Mouse (Mus musculus): Measurements from ENCODE around the gene Defb23. TPM values are rescaled to one million over a fixed set of nuclear protein-coding genes. Genes with fewer than 3 reads are reported as not detected.
A peak's percentile ranks its signal among the peaks of the same experiment; 100 is the strongest.

Gene Defb23
- not detected for total RNA-seq (2021)
- long read RNA-seq, experiment 1: 0 reads
- long read RNA-seq, experiment 2: 0 reads

DNA sequence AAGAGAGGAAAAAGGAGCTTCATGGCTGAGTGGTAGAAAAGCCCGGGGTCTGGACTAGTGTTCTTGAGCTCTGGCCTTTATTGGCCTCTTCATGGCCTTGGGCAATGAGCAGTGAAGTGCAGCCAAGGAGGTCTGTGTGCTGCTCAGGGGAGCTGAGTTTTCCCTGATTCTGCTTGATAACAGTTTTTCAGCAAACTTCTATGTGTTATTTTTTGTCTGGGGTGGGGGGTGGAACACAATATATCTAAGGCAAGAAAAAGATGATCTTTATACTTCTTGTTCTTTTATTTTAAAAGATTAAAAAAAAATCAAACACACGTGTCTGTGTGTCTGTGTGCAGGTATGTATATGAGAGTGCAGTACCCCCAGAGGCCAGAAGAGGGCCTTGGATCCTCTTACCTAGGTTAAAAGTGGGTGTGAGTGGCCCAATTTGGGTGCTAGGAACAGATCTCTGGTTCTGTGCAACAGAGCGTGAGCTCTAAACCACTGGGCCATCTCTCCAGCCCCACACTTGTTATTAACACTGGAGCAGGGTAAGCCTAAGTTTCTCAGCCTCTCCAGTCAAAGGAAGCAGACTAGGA is at the start of gene Defb23:
Gene Defb23, minus strand, starts transcription at position 51 of the 581 bp plus-strand sequence.
- no peak for DNase-seq (ENCODE audit: low spot score in 2 of 2)

DNA sequence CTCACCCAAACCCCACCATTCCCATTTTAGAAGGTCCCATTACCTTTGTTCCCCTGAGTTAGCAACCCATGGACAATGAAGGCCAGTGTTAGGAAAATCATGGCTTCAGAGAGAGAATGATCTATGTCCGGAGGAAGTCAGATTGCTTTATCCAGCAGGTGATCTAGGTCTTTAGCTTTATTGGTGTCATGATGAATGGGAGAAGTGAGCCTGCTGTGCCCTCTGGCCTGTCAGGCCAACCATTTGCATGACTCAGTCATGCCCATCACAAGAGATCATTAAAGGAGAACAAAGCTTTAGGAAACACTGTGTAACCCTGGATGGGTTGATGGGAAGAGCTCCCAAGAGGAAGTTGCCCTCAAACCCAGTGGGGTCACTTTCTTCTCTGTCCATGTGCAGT is 47.2 kb upstream of the Defb23 start, which contains the start of gene Defb26:
Gene Defb26, minus strand, starts transcription at position 101 of the 400 bp plus-strand sequence.
- DNase-seq (ENCODE audit: low spot score in 2 of 2): no peak

DNA sequence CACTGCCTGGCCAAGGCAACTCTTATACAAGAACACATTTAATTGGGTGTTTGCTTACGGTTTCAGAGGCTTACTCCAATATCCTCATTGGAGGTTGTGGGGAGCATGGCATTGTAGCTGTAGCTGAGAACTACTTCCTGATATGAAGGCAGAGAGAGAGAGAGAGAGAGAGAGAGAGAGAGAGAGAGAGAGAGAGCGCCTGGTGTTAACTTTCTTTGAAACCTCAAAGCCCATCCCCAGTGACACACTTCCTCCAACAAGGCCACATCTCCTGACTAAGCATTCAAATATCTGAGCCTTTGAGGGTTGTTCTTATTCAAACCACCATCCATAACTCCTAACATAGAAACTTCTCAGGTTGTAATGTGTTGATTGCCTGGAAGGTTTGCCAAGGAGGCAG is 39.5 kb upstream of the Defb23 start:
- no peak for DNase-seq (ENCODE audit: low spot score in 2 of 2)

DNA sequence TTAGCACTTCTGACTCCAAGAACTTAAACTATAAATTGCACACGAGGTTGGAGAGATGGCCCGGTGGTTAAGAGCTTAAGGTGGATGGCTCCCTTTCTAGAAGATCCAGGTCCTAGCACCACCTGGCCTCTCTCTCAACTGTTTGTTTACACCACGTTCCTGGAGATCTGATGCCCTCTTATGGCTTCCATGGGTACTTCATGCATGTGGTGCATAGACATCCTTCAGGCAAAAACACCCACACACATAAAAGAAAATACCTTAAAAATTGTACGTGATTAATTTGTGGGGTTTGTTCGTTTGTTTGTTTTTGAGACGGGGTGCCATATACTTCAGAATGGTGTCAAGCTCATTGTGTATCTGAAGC is 36.4 kb upstream of the Defb23 start:
- no peak for DNase-seq (ENCODE audit: low spot score in 2 of 2)

DNA sequence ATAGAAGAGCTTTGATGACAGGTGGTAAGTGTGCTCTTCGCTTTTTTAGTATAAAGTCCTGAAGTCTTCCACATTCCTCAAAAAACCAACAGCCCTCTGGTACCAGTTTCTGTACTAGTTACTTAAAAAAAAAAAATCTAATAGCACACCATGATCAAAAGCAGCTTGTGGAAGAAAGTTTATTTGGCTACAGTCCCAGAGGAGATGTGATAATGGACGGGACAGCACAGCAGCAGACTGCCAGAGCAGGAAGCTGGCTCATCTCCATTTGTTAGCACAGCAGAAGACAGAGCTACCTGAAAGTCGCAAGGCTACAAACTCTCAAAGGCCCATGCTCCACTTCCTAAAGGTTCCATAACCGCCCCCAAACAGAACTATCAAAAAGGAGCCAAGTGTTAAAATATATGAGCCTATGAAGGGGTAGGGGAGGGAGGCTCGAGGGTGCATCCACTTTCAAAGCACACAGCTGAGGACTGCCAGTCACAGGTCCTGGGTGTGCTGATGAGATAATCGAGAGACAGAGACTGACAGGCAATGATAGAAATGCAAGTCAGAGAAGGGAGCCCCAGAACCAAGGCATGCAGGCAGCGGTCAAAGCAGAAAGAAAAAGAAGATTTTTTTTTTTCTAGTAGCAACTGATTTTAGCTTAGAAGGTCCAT is 35.9 kb upstream of the Defb23 start:
- no peak for DNase-seq (ENCODE audit: low spot score in 2 of 2)

DNA sequence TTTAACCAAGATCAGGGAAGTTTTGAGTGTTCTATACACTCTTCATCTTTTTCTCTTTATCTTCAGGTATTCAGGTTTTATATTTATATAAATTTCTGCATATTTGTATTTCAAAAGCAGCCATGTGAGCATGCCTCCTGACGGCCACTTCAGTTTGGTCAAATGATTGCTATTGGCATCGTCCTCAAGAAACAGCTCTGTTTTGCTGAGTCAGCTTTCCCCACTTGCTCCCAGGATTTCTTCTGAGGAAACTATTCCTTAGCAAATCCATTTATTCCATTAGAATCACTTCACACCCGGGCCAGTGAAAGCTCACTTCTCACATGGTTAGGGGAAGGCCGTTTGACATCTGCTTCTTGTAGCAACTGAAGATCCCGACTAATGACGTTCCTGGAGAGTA is 33.6 kb upstream of the Defb23 start:
- DNase-seq (ENCODE audit: low spot score in 2 of 2): no peak

DNA sequence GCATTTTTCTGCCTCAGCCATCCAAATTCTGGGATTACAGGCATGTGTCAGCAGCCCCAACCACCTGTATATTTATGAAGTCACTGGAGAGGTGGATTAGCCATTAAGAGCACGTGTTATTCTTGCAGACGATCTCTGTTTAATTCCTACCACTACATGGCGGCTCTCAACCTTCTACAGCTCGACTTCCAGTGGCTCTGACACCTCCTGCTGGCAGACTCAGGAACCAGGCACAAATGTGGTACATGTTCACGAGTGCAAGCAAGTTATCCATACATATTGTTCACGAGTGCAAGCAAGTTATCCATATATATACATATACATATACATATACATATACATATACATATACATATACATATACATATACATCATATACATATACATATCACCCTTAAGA is 28.7 kb upstream of the Defb23 start:
- no peak for DNase-seq (ENCODE audit: low spot score in 2 of 2)

DNA sequence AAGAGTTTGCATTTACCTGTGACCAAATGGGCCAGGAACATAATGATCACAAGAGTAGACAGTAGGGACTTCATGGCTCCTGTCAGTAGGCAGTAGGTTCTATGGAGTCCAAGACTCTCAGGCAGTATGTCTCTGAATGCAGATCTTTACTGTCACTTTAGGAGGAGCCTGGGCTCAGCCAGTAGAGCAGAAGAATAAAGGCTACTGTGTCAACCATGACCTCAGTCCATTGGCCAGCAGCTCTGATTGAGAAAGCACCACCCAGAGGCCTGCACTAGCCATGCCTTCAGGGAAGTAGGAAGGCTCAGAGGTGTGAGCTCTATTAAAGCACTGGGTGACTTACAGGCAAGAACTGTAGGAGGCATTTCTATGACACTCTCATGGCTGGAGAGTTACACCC is 25.6 kb upstream of the Defb23 start, which contains the start of gene Defb22:
Gene Defb22, minus strand, starts transcription at position 101 of the 400 bp plus-strand sequence.
- DNase-seq (ENCODE audit: low spot score in 2 of 2): no peak

DNA sequence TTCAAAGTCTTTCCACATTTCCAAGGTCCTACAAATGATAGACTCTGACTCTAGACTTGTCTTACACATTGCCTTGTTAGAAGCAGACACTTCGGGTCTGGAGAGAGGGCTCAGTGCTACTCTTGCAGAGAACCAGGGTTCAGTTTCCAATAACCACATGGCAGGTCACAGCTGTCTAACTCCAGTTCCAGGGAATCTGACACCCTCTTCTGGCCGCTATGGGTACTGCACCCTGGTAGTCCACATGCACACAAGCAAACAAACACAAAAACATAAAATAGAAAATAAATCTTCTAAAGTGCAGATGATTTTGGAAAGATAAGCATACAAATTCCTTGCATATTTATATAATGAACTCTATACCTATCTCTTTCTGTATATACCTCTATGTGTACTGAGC is 22.6 kb upstream of the Defb23 start:
- DNase-seq (ENCODE audit: low spot score in 2 of 2): no peak

DNA sequence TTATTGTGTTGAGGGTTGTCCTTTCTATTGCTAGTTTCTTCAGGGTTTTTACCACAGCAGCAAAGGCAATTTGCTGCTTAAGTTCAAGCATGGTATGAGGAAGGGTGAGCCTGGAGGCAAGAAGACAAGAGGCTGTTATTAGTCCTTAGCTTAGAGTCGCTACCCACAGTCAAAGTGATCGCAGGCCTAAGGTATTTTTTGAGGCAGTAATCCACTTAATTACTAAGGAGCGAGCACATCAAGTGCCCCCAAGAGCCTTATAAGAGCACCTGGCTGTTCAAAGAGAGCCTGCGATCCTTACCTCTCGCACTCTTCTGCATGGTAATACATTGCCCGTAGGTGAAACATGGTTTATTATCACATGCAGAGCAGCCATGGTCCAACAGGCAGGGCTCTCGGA is 17.3 kb upstream of the Defb23 start:
- DNase-seq (ENCODE audit: low spot score in 2 of 2): no peak

DNA sequence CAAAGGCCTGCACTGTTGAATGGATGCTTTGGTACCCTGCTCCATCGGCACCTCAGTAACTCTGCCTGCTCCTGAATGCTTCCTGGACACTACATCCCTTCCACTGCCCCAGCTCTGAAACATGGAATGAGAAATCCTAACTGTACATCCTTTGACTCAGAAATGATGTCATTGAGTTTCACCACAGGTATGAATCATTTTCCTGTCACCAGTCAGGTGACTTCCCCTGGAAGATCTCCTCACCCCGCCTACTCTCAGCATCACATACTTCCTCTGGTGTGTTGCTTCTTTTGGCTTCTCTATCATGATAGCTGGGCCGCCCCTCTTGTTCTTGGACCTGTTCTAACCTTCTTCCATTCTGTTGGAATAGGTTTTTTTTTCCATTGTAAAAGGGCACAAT is 16.5 kb upstream of the Defb23 start:
- no peak for DNase-seq (ENCODE audit: low spot score in 2 of 2)

DNA sequence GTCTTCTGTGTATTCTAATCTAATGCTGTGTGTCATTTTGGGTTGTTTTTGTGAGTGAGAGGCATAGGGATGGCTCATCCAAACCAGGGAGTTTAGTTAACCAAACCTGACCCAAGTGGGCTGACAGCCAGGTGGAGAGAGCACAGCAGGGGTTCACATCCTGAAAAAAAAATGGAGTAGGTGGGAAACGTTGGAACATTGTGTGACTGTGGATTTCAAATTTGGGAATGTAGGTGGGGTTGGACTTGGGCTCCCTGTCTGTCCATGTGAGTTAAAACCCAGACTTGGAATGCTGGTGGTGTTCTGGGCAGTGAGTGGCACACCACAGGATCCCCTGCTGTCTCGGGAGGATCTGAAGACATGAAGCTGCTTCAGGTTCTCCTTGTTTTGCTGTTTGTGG is 12.3 kb upstream of the Defb23 start, which contains the start of gene Defb20:
Gene Defb20, plus strand, starts transcription at position 301 of the 400 bp plus-strand sequence.
- no peak for DNase-seq (ENCODE audit: low spot score in 2 of 2)

DNA sequence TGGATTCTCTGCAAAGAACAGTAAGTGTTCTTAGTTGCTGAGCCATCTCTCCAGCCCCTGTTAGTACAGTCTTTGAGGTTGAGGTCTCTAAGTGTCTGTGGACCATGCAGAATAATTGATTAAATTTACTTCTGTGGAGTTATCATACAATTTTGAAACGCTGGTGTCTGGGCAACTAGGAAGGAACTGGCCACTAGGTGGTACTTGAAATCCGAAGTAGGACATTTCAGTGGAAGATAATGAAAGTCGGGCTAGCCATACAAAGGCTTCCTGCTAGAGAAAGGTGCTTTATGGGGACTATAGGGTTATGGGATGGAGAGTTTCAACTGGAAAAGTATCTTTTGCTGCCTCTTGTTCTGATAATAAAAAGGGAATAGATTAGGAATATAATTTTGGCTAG is 8.0 kb upstream of the Defb23 start:
- no peak for DNase-seq (ENCODE audit: low spot score in 2 of 2)

DNA sequence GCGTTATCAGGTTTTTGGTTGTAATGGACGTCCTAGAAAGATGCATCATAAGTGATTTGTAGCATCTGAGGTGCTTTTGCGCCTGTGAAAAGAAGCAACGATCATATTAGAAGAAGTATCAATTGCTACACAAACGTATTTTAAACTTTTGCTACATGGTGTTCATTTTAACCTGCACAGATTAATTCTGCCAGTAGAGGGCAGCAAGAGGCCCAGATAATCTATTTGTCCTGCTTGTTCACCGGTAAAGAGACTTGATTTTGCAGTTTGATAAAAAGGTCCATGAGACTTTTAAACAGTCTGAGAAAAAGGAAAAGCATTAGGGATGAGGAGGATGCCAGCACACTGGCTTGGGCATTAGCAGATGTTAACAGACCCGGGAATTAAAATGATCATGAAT is 6.6 kb upstream of the Defb23 start:
- DNase-seq (ENCODE audit: low spot score in 2 of 2): peak; percentile 38 to 63

DNA sequence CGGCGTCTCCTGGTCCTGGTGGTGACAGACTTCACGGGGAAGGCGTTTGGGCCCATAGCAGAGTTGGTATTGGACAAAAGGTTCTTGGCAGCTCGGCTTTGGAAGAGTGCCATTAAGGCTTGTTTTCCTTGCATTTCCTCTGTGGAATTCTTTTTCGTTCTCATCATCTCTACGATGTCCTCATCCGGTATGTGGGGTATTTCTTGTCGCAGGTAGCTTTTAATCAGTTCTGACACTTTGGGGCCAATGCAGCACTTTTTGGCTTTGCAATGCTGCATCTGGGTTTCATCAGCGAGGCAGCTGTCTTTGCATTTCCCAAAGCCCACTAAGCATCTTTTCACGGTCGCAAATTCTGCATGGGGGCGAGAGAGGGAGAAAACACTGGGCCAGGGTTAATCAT is 5.2 kb downstream of the Defb23 start:
- no peak for DNase-seq (ENCODE audit: low spot score in 2 of 2)

DNA sequence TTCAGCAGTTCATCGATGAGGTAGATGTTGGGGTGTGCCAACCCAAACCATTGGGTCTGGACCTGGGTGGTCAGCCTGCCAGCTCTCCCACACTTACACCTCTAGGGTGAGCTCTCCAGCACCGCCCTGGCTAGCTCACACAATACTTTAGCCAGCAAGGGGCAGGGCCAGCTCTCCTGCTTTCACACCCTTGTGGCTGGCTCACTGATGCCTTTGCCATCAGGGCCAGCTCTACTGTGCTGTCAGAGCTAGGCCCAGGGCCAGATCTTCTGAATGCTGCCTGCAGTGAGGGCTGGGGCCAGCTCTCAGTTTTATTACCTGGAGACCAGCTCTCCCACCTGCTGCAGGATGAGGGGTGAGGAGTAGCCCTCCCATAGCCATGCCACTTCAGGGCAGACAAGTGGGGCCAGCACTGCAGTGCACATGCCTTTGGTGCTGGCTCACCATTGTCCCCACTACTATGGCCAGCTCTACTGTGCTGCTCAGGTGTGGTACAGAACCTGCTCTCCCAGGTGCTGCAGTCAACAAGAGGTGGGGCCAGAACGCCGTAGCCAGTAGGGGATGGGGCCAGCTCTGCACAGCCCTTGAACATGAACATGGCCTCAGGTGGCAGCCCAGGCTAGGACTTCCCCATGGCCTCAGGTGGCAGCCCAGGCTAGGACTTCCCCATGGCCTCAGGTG is 12.2 kb downstream of the Defb23 start:
- no peak for DNase-seq (ENCODE audit: low spot score in 2 of 2)

DNA sequence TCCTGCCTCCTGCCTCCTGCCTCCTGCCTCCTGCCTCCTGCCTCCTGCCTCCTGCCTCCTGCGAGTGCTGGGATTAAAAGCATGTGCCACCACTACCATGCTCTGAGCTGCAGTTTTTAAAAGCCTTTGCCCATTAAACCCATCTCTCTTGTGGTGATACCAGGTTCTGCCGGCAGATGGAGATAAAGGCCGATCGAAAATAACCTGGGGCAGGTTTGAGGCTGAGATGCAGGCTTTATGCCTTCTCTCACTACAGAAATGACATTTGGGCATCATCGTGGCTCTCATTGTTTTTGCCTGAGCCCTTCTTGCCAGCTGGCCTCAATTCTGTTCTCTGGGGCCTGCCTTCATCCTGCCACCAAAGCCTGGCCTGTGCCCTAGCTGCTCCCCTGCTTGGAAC is 14.2 kb downstream of the Defb23 start:
- DNase-seq (ENCODE audit: low spot score in 2 of 2): peak; percentile 69 to 70

DNA sequence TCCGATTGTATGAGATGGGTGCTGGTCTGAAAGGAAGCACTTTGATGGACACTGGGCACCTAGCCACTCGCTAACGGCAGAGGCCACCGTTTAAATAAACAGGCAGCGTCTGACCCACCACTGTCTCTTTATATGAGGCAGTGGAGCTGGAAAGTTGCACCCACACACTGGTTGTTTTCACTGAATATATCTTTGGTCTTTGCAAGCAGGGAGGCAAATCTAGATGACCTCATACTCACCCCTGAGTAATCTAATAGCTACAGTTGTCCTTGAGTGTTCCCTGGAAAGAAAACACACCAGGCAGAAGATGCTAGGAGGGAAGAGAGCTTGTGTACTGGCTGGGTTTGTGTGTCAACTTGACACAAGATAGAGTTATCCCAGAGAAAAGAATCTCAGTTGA is 17.0 kb downstream of the Defb23 start:
- DNase-seq (ENCODE audit: low spot score in 2 of 2): no peak

DNA sequence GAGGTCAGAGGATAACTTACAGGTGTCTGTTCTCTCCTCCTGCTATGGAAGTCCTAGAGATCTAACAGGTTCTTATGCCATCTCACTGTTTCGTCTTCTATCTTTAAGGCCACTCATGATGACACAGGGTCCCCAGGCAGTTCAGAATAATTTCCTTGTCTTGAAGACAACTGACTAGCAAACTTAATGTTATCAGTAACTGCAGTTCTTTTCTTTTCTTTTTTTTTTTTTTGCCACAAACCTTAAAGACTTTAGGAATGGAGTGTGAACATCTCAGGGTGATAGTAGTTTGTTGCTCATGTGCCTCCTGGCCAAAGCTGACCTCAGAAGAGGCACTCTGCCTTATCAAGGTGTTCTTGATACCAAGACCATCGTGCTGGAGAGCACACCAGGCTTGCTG is 17.8 kb downstream of the Defb23 start:
- DNase-seq (ENCODE audit: low spot score in 2 of 2): no peak

DNA sequence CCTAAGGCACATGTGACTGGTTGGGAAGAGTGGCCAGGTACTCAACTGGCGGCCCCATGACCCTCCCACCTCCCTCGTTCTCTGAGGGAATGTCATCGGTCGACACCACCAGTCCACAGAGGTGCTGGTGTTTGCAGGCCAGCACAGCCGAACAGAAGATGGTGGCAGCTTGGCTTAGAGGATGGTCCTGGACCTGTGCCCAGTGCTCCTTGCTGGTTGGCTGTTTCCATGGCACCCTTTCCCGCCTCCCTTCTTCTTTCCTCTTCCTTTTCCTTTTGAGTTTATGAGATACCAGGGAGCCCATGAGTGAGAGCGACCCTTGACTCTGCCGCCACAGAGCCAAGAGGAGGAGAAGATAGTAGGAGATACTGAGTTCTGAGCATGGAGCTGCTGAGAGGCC is 21.1 kb downstream of the Defb23 start:
- DNase-seq (ENCODE audit: low spot score in 2 of 2): no peak

DNA sequence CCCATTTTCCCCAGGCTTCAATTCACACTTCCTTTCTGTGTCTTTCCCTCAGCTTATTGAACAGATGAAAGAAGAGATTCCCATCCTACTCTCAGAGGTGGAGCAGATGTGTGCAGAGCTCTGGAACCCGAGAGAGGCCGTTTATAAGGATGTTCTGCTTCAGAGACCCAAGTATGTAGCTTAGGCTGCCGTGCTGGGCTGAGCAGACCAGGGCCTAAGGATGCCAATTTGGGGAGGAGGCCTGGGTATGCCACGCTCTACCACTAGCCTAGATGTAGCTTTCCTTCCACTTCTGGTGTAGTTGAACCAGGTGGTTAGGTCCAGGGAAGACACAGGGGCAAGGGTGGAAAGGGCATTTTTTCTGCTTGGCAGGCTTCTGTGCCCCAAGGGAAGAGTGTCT is 22.1 kb downstream of the Defb23 start:
- no peak for DNase-seq (ENCODE audit: low spot score in 2 of 2)

DNA sequence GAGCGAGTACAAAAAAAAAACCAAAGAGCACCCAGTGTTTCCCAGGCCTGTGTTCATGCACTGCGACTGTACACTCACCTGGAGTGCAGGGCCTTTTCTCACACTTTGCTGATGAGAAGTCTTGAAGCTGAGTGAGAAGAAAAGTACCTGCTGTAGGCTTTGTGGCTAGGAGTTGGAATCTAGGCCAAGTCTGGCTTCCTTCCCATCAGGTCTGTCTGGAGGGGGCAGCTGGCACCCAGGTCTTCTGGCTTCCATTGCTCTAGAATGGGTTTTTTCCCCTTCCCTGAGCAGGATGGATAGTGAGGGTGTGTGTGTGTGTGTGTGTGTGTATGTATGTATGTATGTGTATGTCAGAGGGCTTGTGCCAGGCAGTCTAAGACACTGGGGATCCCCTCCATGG is 24.6 kb downstream of the Defb23 start:
- no peak for DNase-seq (ENCODE audit: low spot score in 2 of 2)

DNA sequence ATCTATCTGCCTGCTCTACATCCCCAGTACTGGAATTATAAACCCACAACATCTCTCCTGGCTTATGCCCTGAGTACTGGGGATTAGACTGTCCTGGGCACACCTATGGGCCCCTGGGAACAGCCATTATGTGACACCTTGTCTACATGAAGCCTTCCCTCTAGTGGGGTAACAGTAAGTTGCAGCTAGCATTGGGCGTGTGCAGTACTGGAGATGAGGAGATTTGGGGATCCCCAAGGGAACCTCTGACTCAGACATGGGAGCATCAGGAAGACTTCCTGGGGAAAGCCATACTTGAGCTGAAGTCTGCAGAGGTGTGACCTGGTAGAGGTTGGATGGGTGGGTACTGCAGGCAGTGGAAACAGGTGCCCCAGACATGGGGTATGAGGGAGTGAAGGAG is 25.5 kb downstream of the Defb23 start:
- no peak for DNase-seq (ENCODE audit: low spot score in 2 of 2)

Data from left cerebral cortex, adult 18-20 months (tissue).